Mouse (Mus musculus): Measurements from ENCODE around the gene Slc22a15.

Gene Slc22a15

GRCm38 (mm10) chr3:101923843-101924740 is at the start of gene Slc22a15:
Gene Slc22a15 (minus strand): TSS chr3:101924453.
- in situ Hi-C loops (cut with MboI; ENCODE audit: low pct_unique_long_range_greater_than_20kb in 1 of 2, low sequenced_read_pairs in 2 of 2, unreplicated experiment in 1 of 2): no loop called here

DNA sequence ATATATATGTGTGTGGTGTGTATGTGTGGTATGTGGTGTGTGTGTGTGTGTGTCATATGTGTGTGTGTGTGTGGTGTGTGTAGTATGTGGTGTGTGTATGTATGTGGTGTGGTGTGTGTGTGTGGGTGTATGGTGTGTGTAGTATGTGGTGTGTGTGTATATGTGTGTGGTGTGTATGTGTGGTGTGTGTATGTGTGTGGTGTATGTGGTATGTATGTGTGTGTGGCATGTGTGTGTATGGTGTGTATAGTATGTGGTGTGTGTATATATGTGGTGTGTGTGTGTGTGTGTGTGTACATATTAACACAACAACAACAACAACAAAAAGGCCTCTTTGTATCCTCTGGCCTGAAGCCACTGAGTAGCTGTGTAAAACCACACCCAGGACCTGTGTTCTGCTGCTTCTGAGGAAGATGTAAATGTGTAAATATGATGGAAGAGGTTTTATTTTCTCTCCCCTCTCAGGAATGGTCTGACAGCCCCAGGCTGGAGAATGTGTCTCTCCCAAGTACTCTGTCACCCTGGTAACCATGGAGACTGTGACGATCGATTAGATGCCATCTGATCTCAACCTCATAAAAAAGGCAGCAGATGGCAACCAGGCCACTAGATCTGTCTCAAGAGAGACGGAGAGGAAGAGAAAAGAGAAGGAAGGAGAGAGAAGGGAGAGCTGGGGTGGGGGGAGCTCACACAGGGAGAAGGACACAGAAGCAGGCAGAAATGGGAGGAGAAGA is 42.7 kb upstream of the Slc22a15 start:
- in situ Hi-C loops (cut with MboI; ENCODE audit: low pct_unique_long_range_greater_than_20kb in 1 of 2, low sequenced_read_pairs in 2 of 2, unreplicated experiment in 1 of 2): no loop called here

GRCm38 (mm10) chr3:101964352-101964751 is 40.1 kb upstream of the Slc22a15 start:
- in situ Hi-C loops (cut with MboI; ENCODE audit: low pct_unique_long_range_greater_than_20kb in 1 of 2, low sequenced_read_pairs in 2 of 2, unreplicated experiment in 1 of 2): no loop called here

DNA sequence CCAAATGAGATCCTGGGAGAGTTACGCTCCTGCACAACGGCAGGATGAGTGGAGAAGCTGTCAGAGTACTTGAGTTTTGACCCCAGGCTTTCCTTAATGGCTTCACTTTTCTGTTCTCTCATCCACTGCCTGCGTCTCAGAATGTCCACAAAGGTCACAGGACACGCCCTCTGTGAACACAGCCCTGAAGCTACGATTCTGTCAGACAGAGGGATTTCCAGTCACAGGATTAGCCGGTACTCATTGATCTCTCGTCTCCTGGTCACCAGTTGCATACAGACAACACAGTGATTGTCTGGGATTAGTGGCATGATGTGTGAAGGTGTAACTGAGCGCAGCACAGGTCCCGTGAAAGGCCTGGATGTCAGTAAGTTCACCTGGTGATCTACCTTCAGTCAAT is 39.2 kb upstream of the Slc22a15 start:
- in situ Hi-C loops (cut with MboI; ENCODE audit: low pct_unique_long_range_greater_than_20kb in 1 of 2, low sequenced_read_pairs in 2 of 2, unreplicated experiment in 1 of 2): no loop called here

GRCm38 (mm10) chr3:101961146-101961835 is 37.0 kb upstream of the Slc22a15 start:
- in situ Hi-C loops (cut with MboI; ENCODE audit: low pct_unique_long_range_greater_than_20kb in 1 of 2, low sequenced_read_pairs in 2 of 2, unreplicated experiment in 1 of 2): no loop called here

GRCm38 (mm10) chr3:101958047-101958446 is 33.8 kb upstream of the Slc22a15 start:
- in situ Hi-C loops (cut with MboI; ENCODE audit: low pct_unique_long_range_greater_than_20kb in 1 of 2, low sequenced_read_pairs in 2 of 2, unreplicated experiment in 1 of 2): no loop called here

DNA sequence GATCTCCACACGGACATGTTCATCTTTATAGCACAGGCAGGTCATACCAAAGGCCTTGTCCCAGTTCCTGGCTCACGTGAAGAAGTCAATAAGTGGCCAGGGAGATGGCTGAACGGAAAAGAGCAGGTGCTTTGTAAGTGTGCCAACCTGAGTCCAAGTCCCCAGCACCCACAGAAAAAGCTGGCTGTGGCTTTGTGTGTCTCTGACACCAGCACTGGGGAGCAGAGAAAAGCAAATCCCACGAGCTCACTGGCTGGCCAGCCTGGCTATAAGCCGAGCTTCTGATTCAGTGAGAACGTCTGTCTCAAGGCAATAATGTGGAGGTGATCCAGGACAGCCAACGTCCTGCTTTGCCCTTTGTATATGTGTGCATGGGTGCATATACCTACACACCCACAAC is 29.3 kb upstream of the Slc22a15 start:
- in situ Hi-C loops (cut with MboI; ENCODE audit: low pct_unique_long_range_greater_than_20kb in 1 of 2, low sequenced_read_pairs in 2 of 2, unreplicated experiment in 1 of 2): no loop called here

- in situ Hi-C loops (cut with MboI; ENCODE audit: low pct_unique_long_range_greater_than_20kb in 1 of 2, low sequenced_read_pairs in 2 of 2, unreplicated experiment in 1 of 2): no loop called here
Observed at GRCm38 (mm10) chr3:101952577-101952976, 28.3 kb upstream of the Slc22a15 start.

DNA sequence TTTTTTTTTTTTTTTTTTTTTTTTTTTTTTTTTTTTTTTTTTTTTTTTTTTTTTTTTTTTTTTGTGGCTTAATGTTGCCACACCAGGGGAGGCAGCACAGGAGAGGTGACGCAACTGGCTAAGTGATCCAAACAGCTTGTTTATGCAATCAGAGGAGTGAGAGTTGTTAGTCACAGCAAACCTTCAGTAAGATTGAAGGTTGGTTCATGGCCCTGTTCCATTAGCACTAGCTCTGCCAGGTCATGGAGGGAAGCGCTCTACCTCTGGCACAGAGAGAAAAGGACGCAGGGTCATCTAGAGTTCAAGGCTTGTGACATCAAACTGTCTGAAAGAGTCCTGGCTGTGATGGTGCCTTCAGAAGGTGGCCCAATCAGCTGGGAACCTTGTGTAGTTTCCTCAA is 24.3 kb upstream of the Slc22a15 start:
- in situ Hi-C loops (cut with MboI; ENCODE audit: low pct_unique_long_range_greater_than_20kb in 1 of 2, low sequenced_read_pairs in 2 of 2, unreplicated experiment in 1 of 2): no loop called here

DNA sequence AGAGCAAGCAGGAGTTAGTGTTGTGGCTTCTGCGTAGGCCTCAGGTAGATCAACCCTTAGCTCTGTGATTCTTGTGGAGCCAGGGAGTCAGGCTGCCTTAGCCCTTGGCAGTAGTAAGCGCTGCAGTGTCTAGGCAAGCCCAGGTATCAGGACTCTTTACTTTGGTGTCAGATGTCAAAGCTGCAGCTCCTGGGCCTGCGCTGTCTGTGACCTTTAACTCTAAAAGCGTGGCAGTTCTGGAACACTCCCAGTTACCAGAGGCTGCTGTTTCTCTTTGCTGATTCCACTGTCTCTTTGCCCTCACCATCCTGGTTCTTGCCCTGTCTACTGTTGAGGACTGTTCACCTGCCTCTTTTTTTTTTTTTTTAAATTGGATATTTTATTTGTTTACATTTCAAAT is 23.0 kb upstream of the Slc22a15 start:
- in situ Hi-C loops (cut with MboI; ENCODE audit: low pct_unique_long_range_greater_than_20kb in 1 of 2, low sequenced_read_pairs in 2 of 2, unreplicated experiment in 1 of 2): no loop called here

DNA sequence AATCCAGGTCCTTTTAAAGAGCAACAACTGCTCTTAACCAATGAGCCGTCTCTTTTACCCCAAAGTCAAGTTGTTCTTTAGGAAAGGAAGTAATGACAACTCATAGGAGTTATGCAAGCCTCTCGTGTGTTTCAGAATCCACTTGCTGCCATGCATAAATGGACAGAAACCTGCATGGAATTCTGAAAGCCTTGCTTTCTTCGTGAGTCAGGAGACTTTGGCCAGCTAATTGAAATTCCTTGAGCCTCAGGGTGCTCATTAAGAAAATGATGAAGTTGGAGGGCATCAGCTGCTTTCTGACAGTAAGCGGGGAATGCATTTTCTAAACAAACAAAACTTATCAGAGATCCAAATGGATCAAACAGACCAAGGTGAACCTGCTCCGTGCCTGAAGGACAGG is 21.0 kb upstream of the Slc22a15 start:
- in situ Hi-C loops (cut with MboI; ENCODE audit: low pct_unique_long_range_greater_than_20kb in 1 of 2, low sequenced_read_pairs in 2 of 2, unreplicated experiment in 1 of 2): no loop called here

GRCm38 (mm10) chr3:101940418-101940817 is 16.2 kb upstream of the Slc22a15 start:
- in situ Hi-C loops (cut with MboI; ENCODE audit: low pct_unique_long_range_greater_than_20kb in 1 of 2, low sequenced_read_pairs in 2 of 2, unreplicated experiment in 1 of 2): no loop called here

GRCm38 (mm10) chr3:101939865-101940264 is 15.6 kb upstream of the Slc22a15 start:
- in situ Hi-C loops (cut with MboI; ENCODE audit: low pct_unique_long_range_greater_than_20kb in 1 of 2, low sequenced_read_pairs in 2 of 2, unreplicated experiment in 1 of 2): no loop called here

GRCm38 (mm10) chr3:101939152-101939551 is 14.9 kb upstream of the Slc22a15 start:
- in situ Hi-C loops (cut with MboI; ENCODE audit: low pct_unique_long_range_greater_than_20kb in 1 of 2, low sequenced_read_pairs in 2 of 2, unreplicated experiment in 1 of 2): no loop called here

GRCm38 (mm10) chr3:101936369-101936768 is 12.1 kb upstream of the Slc22a15 start:
- in situ Hi-C loops (cut with MboI; ENCODE audit: low pct_unique_long_range_greater_than_20kb in 1 of 2, low sequenced_read_pairs in 2 of 2, unreplicated experiment in 1 of 2): no loop called here

- in situ Hi-C loops (cut with MboI; ENCODE audit: low pct_unique_long_range_greater_than_20kb in 1 of 2, low sequenced_read_pairs in 2 of 2, unreplicated experiment in 1 of 2): no loop called here
Observed at GRCm38 (mm10) chr3:101933820-101934219, 9.6 kb upstream of the Slc22a15 start.

GRCm38 (mm10) chr3:101929105-101929876 is 5.0 kb upstream of the Slc22a15 start:
- in situ Hi-C loops (cut with MboI; ENCODE audit: low pct_unique_long_range_greater_than_20kb in 1 of 2, low sequenced_read_pairs in 2 of 2, unreplicated experiment in 1 of 2): no loop called here

DNA sequence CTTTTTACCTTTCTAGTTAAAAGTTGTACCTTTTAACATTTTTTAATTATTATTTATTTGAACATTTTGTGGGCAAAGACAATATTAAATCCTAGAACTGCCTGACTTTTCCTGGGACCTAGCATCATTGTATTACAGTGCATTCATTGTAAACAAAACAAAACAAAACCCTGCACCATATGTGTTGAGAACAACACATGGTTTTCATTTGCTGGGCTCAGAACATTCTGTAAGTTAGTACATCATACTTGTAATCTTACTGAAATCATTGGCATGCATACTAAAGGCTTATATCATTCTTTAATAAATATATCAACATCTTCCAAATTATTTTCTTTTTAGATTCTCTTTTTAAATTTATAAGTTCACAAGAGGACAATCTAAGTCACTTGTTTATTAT is 2.4 kb upstream of the Slc22a15 start:
- in situ Hi-C loops (cut with MboI; ENCODE audit: low pct_unique_long_range_greater_than_20kb in 1 of 2, low sequenced_read_pairs in 2 of 2, unreplicated experiment in 1 of 2): no loop called here
